Mouse (Mus musculus): ENCODE data around the gene Lrmda.

Lrmda gene

DNA sequence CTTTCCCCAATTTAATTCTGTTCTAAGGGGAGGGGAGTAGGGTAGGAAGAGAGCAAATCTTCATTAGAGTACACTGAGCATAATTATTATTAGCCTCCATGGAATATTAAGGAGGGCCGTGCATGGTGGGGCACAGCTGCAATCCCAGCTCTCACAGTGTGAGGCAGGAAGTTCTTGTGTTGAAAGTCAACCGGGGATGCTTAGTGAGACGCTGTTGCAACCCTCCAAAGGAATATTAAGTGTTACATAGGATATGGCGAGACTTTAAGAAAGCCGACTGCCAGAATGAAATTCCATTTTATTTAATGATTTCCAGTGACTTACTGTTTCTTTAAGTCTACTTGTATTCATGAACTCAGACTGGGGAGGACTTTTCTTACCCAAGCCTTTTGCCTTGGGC lies 23.9 kb downstream of the Lrmda start:
- DNase-seq (ENCODE audit: low spot score) = no peak

DNA sequence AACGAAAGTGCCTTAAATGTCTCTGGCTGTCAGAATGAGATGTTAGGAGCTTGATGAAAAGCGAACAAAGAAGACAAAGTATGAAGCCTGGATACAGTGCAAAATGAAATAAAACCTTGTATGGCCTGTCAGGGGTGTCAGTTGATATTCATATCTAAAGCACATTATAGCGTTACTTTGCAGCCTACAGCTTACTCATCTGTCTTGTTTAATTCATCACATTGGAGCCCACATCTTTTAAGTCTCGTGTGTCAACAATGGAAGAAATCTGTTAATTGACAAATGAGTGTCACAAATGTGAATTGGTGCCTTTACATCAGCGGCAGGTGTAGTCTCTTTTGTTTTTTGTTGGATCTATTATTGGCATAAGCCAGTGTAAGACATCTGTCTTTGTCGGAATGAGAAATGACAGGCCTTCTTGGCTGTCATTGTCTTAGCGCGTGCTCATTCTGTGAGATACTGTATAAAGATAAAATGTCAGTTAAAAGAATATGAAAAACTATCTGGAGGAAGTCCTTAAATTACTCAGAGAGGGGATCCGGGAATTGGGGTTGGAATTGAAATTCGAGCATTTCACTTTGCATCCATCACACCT lies 26.8 kb downstream of the Lrmda start:
- no peak for DNase-seq (ENCODE audit: low spot score)

DNA sequence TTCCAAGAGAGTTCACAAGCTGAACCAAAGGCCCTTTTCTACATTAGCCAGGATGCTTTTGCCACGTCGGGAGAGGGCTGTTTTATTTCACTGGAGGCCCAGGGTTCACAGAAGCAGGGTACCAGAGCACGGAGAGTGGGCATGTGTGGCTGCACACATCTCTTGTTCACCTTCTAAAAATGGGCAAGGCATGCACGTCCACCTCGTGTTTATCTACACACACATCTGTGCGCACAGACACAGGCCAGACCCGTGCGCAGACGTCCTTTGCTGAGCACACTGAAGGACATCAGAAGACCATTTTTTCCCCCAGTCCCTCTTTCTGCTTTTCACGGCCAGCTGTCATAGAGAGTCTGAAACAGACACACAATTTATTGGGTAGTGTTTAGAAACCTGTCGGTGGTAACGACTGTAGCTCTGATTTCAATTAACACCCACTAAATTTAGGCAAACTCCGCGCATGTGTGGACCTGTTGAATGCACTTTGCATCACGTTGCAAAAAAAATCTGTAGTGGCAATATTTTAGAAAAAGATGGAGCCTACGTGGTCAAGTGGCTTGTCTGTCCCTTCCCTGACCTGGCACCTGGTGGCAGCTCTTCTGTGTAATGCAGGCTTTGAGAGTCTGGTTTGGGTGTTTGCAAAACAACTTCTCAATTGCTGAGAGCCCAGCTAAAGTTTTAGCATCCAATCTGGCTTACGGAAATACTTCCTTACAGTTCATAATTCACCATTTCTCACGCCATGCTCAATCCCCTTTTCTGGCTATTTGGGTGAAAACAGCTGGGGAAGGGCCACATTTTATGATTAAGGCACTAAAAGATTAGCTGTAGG lies 28.8 kb downstream of the Lrmda start:
- DNase-seq (ENCODE audit: low spot score) = no peak

DNA sequence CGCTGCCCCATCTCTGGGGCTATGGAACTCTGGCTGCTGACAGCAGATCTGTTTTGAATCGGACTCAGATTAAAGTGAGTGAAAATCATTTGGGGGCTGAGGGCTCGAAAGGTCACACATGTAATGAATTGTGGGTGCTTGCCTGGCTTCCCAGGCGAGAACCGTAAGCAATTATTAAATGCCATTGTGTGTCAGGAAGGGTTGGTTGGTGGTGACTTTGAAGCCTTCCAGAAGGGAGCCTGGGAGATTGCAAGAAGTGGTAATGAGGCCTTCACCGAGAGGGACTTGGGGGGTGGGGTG lies 29.3 kb downstream of the Lrmda start:
- no peak for DNase-seq (ENCODE audit: low spot score)

DNA sequence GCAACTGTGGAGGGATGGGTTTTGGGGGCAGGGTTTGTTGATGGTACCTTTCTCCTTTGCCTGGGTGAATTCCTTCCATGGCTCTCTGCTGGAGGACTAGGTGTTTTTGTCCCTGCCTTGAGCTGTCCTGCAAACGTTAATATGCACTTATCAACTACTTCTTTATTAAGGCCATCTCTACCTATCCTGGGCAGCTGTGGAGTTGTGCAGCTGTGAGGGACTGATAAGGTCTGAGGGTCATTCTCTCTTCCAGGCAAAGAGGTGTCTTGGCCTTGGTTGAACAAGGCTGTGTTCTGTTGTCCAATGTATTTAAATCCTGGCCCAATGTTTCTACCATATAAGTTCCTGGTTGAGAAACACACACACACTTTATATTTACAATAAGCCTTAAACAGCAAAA lies 29.8 kb downstream of the Lrmda start:
- DNase-seq (ENCODE audit: low spot score) = peak; percentile 31

DNA sequence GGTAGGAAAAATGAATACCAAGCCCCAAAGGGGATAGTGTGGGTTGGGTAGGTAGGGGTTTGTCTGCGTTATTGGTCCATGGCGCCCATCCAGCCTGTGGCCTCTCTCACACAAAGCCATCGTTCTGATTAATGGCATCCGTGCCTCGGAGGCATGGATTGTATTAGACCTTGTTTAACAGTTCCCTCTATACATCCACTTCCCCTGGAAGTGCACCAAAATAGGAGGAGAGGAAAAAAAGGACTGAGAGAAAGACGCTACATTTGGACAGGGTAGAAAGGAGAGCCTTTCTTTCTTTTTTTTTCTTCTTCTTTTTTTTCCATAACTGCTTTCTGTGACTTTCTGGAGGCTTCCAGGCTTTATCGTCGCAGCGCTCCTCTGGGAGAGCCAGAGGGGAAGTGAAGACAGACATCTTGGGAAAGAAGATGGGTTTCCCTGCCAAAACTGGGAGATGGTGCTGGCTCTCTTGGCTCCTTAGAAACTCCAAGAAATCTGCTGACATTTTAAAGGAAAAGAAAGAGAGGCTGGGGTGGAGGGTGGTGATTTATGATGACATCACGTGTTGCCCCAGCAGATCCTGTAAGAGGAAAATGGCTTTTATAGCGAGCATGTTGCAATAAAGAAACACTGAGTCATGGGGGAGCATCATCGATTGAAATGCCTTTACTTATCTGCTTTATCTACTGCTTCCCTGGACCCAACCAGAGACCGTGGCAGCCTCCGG lies 32.6 kb downstream of the Lrmda start:
- DNase-seq (ENCODE audit: low spot score) = no peak

DNA sequence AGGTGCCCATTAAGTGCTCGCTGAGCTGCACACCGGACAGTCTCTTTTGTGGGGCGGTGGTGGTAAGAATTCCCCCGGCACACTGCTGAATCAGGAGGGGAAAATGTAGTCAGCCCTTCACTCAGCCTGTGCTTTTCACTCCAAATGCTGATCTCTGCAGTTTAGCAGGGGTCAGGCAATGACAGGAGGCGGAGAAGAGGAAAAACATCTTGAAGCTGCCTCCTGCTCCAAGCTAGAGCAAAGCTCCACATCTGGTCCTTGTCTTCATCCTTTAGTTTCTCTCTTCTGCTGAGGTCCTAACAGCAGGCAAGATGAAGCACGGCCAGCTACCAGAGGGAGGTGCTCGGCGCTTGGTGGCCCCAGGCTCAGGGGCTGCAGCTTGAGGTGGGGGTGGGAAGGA lies 36.1 kb downstream of the Lrmda start:
- no peak for DNase-seq (ENCODE audit: low spot score)

DNA sequence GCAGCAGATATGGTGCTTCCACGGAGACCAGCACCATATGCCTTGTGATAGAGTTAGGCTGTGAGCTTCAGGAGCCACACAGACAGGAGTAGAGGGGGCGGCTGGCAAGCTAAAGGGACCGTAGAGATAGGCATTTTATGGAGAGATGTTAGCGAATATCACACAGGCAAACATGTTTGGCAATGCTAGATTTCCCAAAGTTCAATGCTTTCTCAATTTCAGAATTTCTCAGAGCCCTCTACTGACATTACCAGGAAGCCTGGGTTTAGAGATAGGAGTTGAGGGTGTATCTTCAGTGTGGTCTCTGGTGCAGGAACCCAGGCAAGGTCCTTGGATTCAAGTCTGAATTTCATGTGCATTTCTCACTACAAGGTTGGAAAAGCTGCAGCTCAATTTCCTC lies 36.7 kb downstream of the Lrmda start:
- DNase-seq (ENCODE audit: low spot score) = no peak

DNA sequence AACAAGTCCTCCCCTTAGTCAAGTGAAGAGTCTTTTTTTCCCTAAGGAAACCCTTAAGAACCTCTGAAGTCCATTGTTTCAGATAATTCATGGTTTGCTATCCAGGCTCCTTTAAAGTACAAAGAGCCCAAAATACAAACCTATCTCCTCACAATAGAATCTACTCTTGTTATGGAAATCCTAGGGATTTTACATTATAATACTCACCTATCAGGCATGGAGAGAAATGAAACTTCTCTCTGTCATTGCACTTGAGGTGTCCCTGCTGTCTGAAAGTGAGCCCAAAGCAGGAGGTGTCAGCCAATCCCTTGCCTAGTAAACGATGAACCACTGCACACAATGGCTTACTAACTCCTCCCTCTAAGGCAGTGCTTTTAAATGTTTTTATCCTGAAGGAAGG lies 39.2 kb downstream of the Lrmda start:
- no peak for DNase-seq (ENCODE audit: low spot score)

DNA sequence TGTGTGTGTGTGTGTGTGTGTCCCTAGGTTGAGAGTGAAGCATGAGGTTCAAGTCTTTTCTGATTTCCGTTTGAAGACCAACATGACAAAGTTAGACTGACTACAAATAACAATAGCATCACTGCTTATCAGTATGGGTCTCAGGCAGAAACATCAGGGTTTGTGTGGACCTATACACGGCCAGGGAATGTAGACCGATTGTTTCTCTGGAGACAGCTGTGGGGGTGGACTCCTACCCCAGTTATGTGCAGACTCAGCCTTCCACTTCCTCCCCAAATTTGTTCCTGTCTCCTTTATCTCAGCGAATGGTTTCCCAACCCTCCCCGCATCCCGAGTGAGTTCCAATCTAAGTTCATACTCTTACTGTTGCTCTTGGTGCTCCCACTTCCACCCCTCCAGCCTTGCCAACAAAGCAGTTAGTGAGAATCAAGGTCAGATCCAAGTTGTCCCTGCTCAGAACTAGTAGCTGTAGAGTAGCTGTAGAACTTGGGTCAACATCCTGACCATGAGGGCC lies 39.9 kb downstream of the Lrmda start:
- DNase-seq (ENCODE audit: low spot score) = no peak

DNA sequence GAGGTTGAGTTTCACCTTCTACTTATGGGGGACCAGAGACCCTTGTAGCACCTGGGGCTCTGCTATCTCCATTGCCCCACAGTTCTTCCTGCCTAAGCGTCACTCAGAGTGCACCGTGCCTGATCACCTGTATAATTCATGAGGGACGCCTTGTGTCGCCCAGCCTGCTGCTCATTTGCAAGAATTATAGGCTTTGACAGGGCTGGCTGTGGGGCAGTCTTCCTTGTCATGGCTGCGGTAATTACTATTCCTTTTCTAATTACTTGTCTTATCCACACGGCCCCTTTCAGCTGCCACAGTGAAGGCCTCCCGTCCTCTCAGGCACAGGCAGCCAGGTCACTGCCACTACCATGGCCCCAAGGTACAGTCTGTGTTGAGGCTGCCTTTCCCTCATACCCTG lies 41.3 kb downstream of the Lrmda start:
- DNase-seq (ENCODE audit: low spot score) = no peak

DNA sequence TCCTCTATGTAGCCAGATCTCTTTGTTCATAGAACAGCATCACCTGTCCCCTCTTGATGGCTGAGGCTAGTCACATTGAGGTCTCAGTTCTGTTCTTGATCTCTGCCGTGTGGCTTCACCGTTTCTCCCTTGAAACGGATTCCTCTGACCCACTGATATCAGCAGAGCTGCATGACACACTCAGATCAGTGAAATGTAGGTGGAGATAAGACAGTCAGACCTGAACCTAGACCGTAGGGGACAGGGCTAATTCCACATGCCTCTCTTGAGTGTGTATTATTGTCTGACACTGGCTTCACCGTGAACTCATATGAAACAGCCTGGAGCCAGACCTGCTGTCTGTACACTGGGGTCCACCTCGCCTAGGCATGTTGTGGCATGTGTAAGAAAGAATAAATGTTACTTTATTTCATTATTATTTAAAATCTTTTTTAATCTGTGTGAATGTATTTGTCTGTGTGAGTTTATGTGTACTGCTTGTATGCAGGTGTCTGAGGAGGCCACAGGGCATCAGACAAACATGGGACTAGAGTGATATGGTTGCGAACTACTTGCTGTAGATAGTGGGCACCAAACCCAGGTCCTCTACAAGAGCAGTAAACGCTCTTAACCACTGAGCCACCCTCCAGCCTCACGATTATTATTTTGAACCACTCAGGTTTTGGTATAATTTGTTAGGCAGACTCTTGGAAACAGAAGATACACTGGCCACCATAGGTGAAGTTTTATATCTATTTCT lies 42.8 kb downstream of the Lrmda start:
- no peak for DNase-seq (ENCODE audit: low spot score)

DNA sequence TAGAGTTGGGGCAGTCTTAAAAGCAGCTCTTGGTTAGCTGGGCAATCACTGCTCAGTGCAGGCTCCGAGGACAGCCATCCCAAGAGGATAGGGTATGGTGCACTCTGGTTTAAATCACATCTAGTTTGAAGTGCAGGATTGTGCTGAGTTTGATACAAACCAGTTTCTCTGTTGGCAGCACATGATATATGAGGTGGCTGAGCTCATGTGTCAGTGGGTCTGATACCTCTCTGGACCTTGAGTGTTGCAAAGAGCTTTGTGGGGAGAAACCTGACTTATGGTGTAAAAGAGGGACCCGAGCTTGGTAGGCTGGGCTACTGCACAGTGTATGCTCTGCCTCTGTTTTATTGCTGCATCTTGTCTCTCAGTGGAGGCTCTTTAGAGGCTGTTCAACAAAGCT lies 49.7 kb downstream of the Lrmda start:
- DNase-seq (ENCODE audit: low spot score) = no peak

DNA sequence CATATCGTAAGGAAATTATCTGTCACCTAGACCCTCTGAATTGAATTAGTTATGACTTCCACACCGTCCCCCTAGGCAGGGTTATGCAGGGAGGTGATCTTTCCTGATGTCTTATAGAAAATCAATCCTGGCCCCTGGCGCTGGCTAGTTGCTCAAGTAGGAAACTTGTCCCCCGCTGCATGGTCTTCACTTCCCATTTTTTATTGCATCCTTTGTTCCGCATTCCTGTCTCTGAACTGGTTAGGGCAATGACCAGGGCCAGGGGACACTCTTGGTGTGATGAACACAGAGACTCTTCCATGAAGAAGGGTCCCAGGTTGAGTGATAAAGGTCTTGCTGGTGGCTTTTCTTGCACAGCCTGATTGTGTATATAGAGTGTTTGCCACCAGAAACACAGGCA lies 53.9 kb downstream of the Lrmda start:
- no peak for DNase-seq (ENCODE audit: low spot score)

DNA sequence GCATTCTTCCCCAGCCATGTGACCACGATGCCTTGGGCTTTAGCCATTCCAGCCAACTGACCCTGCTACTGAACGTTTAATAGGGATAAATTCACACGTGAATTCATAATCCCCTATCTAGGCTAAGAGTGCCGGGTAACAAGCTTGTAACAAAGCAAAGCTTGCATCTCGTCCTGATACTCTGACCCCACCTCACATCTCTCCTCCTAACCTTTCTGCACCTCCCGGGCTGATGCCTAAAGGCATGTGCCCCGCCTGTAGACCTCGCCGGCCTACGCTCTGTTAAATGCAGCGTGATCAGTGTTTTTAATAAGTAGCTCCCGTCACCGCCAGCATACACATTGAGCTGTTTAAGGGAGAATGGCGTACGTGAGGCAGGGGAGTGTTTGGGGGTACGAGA lies 54.7 kb downstream of the Lrmda start:
- no peak for DNase-seq (ENCODE audit: low spot score)

DNA sequence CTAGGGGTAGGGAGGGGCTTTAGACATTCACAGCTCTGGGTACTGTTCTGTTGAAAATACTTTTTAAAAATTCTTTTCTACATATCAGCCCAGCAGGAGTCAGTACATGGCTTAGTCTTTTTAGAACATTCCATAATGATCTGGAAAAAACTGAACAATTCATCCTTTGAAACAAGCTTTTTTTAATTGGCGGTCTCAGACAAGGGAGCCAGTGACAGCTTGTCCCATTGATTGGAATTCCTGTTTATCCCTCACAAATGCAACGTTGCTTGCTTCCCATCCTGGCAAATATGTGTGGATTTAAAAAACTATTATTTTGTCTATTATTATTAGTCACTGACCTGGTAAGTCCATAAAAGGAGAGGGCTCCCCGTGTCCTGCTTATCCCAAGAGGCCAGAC lies 64.4 kb downstream of the Lrmda start:
- no peak for DNase-seq (ENCODE audit: low spot score)

DNA sequence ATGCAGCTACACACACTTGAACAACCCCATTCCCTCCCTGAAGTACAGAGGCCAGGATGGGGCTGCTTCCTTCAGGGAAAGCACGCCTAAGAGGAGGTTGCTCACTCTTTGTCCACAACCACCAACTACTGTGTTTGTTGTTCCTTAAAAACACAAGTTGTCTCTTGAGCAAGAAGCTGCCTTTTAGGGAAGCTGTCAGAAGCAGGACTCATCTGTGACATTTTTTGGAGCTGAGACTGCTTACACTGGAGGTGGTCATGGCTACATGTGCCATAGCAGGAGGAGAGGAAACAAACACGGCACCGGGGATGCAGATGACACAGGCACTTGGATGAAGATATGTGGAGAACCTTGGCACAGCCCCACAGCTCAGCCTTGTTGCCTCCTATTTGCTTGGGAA lies 65.9 kb downstream of the Lrmda start:
- no peak for DNase-seq (ENCODE audit: low spot score)

DNA sequence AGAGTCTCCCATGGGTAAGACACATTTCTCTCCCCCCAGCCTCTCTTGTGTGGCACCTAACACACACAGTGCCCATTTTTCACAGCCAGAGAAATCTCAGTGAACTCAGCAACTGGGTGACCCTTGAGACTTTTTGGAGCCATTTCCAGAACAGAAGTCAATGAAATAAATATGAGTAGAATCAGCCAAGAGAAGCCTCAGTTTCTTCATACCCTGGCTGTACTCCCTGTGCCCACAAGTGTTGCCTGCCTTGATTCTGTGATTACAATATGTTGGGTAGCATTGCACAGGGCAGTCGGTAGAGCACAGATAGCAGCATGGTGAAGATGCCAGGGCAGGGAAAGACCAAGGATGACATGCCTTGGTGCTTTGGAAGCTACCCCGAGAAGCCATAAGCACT lies 69.1 kb downstream of the Lrmda start:
- no peak for DNase-seq (ENCODE audit: low spot score)

DNA sequence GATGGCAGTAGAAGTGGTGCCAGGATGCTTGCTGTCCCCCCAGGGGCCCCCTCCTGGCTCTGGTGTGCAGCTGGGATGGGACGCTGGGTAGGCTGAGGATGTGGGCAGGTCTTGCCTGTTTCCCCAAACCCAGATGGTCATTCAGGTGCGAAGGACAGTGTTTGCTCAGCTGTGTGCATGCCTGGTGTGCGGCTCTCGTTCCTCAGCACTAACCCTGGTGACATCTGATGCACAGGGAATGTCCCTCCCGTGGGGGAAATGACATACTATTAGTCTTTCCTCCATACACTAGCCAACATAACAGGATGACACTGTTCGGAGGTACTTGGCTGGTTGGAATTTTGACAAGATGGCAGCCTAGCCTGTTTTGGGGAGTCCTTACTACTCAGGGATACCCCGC lies 69.8 kb downstream of the Lrmda start:
- DNase-seq (ENCODE audit: low spot score) = no peak

DNA sequence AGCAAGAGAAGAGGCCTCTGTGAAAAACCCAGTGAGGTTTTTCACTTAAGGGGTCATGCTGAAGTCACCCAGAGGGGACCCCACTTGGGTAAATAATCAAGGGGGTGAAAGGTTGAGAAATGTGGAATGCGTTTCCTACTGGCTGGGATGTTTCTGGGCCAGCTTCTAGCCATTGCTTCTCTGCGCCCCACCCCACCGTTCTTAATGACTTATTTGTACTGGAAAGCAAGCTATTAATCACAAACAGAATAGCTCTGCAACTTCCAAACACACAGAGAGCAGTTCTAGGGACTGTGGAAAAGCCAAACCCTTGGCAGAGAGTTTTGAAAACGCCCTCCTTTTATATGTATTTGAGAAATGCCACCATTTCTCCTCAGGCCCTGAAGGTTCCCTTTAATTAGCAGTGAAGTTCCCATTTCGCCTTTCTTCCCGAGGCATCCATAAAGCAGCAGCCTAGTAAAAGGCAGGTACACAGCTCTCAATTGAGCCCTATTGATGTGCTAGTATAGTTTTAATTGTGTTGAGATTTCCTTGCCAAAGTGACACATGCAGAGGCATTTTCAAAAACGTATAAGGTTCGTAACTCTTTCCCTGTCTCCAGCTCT lies 70.5 kb downstream of the Lrmda start:
- DNase-seq (ENCODE audit: low spot score) = no peak

DNA sequence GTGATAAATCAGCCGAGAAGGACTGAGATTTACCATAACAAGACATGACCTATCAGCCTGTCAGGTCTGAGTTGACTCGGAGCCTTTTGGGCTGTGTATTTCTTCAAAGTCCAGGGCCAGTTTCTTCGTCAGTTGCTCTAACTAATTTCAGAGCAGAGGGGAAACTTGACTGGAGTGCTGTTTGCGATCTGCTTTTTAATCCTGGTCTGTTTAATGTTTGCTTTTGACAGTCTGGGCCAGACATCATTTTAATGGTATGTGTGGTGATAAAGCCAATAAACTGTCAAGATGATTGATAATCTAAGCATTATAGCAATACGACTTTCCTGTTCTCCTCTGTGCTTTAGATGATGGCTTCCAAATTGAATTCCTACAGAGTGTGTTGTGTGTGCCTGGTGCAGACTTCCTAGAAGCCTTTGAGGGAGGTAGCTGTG lies 71.3 kb downstream of the Lrmda start:
- no peak for DNase-seq (ENCODE audit: low spot score)

DNA sequence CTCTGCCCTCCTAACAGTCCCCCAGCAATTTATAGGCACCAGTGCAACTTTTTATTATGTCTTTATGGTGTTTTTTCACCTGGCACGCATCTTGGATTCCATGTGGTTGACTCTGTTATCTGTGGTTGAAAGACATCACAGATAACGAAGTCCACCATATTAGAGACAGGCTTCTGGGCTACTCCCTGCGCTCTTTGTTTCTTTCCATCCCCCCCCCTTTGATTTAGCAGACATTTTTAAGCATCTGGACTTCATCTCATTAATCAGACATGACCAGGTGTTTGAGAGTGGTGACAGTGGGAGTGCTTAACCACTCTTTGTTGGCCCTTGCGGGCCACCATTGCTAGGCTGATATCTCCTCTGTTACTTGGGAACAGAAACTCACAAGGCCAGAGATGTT lies 71.8 kb downstream of the Lrmda start:
- DNase-seq (ENCODE audit: low spot score) = no peak
